Mouse (Mus musculus): Measurements from ENCODE around the gene Elmo1.

Elmo1 gene

DNA sequence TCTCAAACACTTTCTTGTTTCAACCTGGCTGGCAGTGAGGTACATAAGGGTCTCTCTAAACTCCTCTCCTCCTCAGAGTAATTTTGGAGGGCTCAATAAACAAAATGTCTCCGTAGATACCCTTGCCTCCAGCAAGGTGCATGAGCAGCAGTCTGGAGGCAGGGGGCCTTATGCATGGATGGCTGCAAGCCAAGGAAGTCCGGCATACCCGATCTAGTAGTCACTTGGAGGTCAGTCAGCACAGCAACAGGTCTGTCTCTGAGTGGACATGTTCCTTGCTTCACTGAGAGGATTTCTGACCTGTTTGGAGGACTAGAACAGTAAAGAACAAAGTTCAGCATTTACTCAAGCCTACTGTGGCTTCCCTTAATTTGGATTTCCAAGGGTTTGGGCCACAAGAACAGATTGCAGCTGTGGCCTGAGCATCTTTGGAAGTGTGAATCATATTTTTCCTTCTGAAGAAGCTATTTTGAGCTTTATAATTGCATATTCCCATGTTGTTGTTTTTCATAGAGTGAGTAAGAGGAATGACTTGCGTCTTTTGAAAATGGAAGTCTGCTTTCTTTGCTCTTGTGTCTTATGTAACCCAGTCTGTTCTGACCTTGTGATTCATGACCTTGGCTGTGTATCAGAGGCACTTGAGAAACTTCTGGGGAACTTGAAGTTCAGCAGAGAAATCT, 296.2 kb downstream of the Elmo1 start:
- no peak for DNase-seq (ENCODE audit: low spot score)

DNA sequence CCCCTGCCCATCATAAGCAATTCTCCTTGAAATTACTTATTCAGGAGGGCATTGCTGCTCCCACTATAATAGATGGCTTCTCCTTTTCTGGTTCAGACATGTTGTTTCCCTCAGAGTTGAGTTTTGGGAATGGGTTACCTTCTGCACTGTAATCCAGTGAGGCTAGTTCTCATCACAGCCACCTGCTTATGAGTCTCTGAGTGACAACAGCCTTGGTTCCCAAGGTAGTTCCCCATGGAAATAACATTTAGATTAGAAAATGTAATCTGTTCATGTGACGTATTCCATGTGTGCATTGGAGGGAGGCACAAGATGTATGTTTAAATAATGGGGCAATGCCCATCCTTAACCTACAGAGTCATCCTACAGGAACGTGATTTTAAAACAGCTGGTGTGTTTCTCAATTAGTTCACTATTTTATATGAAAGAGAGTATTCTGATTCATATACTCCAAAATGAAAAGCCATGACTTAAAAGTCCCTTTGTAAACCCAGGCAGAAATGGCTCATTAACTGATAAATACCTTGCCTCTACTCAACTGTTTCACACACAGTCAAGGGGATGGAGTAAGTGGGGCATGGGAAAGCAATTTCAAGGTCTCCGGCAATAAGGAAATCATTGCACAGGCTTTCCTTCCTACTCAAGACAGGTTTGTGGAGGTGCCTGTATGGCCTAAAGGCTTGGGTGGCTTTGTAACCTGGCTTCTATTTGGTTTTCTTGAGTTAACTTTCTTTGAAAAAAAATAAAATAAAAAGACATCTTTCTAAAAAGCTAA, 302.6 kb downstream of the Elmo1 start:
- no peak for DNase-seq (ENCODE audit: low spot score)

DNA sequence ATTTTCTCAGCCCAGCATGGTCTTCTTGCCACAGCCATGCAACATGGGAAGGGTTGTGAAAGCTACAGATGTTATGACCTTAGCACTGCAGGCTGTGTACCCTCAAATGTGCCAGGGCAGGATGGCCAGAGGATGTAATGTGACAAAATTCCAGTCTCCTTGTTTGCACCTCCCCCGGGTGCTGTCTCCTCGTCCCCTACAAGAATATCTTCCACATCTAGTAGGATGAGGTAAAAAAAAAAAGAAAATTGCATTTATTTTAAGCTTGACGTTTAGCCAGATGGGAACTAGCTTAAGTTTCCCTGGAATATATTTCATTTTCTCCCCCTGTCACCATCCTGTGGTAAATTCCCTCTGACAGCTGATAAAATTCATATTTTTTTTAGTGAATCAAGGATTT, 307.3 kb downstream of the Elmo1 start:
- no peak for DNase-seq (ENCODE audit: low spot score)

DNA sequence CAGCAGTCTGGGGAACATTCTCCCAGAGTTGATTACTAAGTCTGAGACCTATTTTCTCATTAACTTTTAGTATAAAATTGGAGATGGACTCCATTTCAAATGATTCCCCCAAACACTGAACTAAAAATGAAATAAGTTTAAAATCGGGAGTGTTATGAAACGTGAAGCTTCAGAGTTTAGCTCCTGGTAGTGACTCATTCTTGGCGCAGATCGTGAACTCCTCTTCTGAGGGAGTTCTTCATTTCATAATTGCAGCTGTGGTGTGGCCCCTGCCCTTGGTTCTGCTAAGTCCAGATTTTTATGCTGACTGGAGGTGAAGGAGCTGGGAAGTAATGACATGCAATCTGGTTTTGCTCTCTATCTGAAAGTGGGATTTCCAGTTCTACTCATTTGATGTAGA, 307.9 kb downstream of the Elmo1 start:
- no peak for DNase-seq (ENCODE audit: low spot score)

DNA sequence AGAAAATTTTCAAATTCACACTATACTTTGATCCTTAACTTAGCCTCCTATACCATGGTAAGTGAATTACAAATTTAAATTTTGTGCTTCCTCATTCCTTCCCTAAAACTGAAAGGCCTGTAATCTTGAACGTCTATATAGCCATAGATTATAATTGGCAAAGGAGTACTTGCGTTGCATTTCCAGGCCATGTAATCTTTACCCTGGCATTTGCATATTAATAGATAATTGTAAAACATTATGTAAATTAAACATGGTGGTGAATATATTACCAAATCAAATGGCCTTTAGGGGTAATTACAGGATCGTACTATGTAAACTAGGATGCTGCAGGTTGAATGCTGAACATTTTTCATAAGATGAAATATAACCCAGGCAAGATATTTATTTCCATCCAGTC, 314.1 kb downstream of the Elmo1 start:
- DNase-seq (ENCODE audit: low spot score), result no peak

DNA sequence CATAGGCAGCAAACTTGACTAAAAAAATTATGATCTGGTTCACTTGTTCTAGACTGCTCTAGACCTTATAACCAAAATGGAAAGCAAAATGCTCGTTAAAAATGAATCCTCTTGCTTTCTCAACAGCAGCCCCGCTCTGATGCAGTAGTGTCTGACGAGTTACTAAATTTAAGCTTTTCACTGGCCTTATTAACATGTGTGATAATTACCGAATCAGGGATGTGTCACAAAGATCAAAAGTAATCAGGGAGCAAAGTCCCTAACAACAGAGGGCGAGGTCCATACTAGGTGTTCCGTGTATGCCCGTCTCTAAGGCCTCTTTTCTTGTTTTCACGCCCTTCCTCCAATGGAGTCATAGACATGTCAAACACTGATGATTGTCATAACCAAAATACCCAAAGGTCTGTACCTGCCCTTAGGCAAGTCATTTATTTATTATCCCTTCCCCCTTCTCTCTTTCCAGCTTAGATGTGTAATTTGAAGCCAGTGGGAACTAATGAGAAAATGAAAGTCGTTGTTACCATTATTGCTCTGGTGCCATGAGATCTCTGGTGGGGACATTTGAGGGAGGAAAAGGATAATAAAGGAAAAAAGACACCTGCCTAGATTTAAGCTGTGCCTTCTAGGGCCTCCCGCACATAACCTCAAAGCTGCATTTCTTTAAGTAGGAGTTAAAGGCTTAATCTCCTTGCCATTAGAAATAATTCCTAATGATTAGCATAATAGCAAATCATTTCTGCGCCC, 316.2 kb downstream of the Elmo1 start:
- no peak for DNase-seq (ENCODE audit: low spot score)

DNA sequence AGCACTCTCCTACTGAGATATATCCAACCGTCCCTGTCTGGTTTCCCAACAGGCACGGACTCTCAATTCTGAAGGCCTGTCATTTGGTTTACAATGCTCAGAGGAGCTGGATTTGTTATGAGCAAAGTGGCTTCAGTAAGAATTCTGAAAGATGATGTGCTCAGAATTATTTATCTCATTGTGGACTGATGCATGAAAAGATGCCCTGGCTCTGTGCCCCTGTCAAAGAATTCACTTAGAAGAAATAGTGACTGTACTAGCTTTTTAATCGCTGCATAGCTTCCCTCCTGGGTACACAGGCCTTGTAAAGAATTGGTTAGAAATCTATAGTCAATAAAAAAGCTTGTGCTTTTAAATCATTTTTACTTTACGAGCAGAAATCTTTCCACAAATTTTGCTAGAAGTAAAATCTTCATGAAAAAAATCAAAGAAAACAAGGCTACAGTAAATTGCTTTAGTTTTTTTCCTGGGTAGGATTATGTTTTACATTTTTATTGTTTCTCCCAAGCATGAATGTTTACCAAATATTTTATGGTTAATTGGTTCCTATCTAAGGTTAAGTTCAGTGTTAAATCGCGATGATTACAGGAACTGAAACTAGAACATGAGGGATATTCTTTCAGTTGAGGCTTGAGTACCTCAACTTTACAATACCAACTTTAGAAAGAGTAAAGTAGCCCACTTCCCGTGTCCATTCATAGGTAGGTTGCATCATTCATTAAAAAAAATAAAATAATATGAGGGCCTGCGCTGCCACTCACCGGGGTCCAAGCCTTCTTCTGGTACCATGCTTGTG, 320.1 kb downstream of the Elmo1 start:
- no peak for DNase-seq (ENCODE audit: low spot score)

DNA sequence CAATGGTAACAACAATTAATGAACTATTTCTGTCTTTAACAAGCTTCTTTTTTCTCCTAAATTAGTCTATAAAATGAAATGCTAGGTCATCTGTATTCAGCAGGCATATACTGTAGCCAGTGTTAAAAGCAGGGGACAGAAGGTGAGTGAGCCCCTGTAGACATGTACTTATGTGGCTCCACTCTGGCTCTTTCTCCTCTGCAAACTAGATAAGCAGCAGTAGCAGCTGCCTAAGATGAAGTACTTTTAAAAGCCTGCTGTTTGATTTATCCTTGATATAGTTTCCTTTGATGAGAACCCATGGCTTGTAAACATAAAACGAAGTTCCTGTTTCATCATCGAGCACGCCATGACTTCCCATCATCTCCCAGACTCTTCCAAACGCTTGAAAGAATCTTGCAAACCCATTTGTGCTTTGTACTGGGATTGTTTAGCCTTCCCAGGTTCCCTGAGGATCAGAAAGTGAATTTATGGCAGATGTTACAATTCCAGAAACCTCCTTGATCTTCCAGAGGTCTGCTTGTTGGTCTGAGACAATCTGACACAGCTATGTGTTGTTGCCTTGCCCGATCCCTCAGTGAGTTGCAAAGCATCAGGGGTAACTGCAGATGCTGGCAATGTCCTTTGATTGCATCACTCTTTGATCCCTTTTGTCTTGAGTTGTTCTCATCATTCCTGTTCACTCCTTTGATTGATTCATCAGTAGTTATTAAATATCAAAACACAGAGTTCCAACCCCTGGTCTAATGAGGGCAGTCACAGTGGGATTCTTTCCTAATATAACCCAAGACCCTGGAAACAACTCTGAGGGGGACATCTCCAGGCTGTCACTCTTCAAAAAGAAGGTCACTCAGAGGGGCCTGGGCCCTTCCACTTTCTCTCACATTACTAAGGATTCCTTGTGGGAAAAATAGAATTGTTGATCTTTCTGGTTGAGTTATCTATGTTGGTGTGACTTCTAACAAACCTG, 326.6 kb downstream of the Elmo1 start:
- DNase-seq (ENCODE audit: low spot score), result no peak

DNA sequence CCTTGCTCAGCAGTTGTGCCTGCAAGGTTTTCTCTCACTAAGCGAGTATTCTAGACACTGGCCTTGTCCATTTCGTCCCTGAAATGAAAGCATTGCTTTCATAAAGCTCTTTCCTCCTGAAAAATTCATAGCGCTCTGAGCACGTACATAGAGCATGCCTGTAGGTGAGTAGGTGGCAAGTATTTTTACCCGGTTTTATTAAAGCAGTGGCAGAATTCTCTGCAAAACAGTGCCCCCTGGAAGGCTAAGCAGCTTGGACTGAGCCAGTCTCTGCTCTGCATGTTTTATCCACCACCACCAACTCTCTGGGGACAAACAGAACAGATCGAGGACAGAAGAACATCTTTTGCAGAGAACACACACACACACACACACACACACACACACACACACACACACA, 340.6 kb downstream of the Elmo1 start:
- DNase-seq (ENCODE audit: low spot score), result no peak

DNA sequence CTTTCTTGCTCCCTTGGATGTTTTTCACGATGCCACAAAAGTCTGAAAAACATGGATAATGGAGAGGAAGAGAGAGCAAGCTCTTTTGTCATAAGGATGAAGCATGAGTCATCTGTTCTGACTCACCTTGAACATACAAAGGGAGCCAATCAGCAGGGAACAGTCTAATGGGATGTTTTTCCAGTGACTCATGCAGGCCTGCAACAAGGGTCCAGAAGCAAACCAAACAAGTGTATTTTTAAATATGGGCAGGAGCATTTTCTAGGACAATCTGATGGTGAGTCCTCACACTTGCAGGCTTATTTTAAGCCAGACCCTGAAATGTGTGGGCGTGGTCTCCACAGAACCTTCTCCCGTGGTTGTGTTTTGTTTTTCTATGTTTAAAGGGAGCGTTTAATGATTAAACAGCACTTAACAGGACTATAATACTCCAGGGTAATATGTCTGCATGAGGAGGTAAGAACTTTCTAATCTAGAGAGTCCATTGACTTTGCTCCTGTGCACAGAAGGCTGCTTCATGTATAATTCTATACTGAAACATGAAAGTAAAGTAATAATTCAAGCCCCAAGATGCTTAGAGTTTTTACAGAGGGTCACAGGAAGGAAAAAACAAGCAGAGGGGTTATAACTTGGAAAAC, 342.9 kb downstream of the Elmo1 start:
- DNase-seq (ENCODE audit: low spot score), result no peak

DNA sequence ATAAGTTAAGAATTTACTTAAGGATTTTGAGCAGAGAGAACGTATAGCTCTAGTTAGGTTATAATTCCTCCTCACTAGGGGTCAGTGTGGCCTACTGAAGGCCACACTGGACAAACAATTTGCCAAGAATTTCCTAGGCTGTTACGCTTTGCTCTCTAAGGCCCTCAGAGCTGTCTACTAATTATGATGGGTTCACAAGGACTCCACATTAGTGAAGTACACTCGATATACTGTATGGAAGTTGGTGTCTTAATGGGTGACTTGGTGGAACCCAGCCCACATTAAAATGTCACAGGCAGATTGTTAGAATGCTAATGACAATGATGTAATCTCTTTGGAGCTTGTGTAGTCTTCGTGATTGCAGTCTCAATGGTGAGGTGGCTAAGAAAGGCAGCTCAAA, 343.7 kb downstream of the Elmo1 start:
- no peak for DNase-seq (ENCODE audit: low spot score)

DNA sequence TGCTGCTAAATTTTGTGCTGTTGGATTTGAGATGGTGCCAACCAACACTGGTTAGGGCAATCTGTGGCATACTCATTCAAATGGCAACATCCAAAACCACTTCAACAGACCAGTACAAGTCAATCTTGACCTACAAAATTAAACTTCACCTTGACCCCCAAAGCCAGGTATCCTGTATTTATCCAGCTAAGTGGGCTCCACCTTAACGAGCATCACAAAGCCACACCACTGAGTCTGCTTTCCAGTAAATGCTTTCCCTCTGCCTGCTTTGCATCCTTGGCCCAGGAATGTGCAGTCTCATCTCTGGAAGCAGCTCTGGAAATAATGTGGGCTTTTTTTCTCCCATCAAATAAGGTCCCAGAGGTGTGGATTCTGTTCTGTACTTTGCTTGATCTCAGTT, 349.1 kb downstream of the Elmo1 start:
- DNase-seq (ENCODE audit: low spot score), result no peak

DNA sequence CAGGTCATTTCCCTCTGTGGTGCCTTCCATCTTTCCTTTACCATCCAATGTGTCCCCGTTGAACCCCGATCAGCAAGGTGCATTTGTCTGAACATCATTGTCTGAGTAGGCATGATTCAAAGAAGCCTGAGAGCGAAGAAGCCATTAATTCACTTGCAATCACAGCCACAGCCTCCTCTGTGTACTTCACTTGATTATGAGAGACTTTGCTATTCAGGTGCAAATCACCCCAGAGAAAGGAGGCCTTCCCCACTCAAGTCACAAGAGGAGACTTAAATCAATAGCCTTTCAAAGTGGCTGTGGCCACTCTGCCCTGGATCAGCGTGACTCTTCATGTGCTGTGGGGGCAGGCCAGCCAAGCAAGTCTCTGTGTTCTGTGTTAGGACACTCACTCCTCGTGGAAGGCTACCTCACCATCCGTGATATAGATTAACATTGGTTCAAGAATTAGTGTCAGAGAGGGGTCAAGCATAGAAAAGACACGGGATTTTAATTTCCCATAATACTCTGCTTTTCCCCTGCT, 360.5 kb downstream of the Elmo1 start:
- no peak for DNase-seq (ENCODE audit: low spot score)

DNA sequence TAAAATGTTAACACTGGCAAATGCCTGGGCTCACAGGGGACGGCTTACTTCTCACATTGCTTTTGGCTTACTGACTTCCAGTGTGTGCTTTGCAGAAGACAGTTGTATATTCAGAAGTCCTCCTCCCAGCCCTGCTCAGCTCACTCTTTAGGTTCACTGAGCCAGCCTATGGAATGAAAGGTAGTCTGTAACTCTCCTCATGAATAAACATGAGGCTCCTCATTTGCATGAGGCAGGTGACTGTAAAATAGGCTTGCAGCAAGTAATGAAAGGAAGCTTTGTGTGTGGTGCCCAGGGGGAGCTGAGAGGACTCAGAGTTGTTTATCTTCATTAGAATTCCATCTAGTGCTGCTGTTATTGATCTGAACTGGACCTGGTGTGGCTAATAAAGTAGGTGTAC, 364.0 kb downstream of the Elmo1 start:
- no peak for DNase-seq (ENCODE audit: low spot score)

DNA sequence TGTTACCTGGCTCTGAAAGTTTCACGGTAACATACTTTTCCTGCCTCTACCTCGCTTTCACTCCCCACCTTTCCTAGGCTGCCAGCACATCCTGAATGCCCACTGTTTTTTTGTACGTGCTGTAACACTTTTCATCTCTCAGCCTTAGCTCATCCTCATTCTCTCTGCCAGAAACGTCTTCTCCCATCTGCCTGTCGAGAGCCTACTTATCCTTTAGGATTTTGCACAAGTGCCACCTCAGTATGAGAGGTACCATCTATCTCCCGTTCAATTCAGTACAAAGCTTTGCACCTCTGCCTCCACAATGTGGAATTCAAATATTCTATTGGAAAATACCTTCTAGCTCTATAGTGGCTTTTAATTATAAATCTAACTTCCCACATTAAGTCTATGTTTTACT, 369.7 kb downstream of the Elmo1 start:
- no peak for DNase-seq (ENCODE audit: low spot score)

DNA sequence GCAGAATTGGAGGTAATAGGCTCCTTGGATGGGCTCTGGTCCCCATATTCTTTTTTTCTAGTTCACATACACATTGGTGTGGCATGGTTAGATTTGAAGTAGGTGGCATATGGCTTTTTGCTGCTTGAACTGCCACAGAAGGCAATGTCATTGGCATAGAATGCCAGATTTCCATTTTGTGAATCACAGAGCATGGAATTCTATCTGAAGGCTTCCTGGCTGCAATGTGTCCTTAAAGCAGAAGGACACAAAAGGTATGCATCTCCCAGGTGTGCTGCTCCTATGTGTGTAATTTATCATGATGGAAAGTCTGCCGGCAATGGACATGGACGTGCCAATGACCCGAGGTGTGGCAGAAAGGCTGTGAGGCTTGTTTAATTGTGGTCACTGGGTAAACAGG, 371.2 kb downstream of the Elmo1 start:
- no peak for DNase-seq (ENCODE audit: low spot score)

DNA sequence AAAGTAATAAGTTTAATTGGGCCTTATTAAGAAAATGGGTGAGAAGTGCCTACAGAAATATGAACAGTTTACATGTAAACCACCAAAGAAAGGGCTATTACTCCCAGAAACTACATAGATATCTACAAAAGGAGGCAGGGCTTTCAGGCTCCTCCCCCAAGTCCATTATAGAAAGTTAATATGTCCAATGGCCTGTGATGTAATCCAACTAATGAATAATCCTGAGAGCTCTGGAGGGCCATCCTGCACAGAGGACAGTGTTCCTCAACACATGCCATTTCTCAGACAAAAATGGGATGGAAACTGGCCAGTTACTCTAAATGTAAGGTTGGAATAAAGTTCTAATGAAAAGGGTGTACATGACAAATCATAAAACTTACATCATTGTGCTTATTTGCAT, 373.8 kb downstream of the Elmo1 start:
- DNase-seq (ENCODE audit: low spot score), result no peak

DNA sequence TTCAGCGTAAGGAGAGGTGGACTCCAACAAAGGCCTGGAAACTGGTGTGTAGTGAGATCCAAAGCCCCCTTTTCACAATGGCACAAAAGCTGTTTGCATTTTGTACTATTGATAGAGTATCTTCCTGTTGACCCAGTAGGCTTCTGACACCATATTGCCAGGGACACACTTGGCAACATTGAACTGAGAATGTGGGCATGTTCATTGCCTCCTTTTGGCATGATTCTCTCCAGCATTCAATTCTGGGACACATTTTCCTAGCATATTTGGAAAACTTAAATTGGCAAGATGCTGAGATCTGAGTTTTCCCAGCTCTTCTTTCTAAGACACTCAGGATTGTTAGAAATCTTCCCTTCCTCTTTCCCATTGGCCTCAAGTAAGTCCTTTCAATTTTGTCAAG, 377.0 kb downstream of the Elmo1 start:
- no peak for DNase-seq (ENCODE audit: low spot score)

DNA sequence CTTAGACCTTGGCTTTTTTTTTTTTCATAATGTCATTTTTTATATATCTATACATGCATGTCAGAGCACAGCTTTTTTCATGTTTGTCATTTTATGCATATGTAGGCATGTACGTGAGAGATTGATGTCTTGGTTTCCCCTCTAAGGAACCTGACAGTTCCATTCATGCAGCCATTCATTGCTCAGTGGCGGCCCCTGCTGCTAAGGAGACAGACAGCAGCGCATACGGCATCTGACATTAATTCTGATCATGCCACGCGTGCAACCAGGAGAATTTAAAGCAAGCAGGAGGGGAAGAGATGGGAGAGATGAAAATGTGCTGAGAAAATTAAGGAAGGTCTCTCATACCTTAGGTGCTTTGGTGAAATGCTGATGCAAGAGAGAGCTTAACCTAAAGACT, 381.3 kb downstream of the Elmo1 start:
- peak; percentile 84 for DNase-seq (ENCODE audit: low spot score)

DNA sequence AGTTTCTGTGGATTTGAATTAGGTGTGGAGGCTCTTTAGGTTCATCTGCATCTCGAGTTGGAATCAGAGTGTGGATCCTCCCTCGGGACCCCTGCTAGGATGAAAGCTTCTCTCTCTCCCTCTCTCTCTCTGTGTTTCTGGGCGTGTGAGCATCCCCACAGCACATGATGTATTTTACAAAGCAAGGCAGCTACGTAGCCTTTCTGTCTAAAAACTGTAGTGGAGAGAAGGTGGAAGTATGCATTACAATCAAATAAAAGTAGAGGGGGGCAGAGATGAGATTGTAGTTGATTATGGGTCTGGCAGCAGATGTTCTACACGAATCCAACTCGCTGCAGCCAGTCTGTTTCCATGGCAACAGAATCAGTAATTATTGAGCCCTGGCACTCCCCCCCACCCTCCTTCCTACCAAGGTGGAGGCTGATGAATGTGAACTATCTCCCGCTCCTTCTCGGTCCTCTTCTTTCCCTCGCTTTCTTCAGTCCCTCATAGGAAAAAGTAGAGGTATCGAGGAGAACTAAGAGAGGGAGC, 382.0 kb downstream of the Elmo1 start:
- no peak for DNase-seq (ENCODE audit: low spot score)
